Mouse (Mus musculus) cerebellum, postnatal 14 days (tissue): ENCODE results near the gene Timm29.

Experiments
- DNase-seq, 2 experiments: peaks; one replicate each; pipeline ENCODE4 v3.0.0; 2021; ENCODE audit warnings: mixed read lengths in 2 of 2

Gene Timm29

GRCm38 (mm10) chr9:21592703-21593121 lies at the start of gene Timm29, which contains the start of gene Yipf2:
Gene Timm29 (plus strand): TSS chr9:21592722.
Gene Yipf2 (minus strand): TSS chr9:21592828.
- peak; percentile 92 to 97 for DNase-seq

GRCm38 (mm10) chr9:21545351-21545915 lies 47.1 kb upstream of the Timm29 start:
- no peak for DNase-seq

GRCm38 (mm10) chr9:21545916-21546788 lies 46.4 kb upstream of the Timm29 start:
- peak; percentile 99 to 100 for DNase-seq

- no peak for DNase-seq
These were observed 45.8 kb upstream of the Timm29 start, which contains the start of gene Carm1 for GRCm38 (mm10) chr9:21546789-21547074. Gene Carm1 (plus strand): TSS chr9:21546894.

DNA sequence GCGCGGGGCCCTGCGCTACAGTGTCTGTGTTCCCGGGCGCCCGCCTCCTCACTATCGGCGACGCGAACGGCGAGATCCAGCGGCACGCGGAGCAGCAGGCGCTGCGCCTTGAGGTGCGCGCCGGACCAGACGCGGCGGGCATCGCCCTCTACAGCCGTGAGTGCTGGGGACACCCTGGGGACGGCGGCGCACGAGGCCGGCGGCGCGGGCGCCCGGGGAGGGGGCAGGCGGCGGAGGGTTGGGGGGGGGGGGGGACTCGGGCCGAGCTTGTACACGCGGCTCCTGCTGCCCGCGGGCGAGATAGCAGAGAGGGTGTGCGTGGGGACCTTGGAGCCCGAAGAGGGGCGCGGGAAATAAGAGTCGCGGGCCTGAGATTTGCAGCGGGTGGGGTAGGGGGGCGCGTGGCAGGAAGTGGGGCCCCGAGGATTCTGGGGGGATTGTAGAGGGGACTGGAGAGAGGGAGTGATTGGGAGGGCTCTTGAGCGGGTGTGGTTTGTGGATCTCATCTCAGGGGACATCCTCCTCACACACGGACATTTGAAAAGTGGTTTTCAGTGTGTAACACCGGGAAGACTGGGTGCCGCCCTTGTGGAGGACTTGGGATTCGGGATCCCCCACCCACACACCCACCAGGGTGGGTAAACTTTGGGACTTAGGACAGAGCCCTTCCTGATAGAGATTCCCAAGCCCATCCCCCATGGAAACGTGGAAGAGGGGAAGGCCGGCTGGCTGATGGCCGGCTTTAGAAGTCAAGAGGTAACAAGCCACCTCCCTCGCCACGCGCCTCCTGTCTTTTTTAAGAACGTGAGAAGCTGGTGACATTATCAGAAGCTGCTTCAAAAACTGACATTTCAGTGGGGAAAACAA lies 45.2 kb upstream of the Timm29 start:
- DNase-seq: peak; percentile 53 to 62

DNA sequence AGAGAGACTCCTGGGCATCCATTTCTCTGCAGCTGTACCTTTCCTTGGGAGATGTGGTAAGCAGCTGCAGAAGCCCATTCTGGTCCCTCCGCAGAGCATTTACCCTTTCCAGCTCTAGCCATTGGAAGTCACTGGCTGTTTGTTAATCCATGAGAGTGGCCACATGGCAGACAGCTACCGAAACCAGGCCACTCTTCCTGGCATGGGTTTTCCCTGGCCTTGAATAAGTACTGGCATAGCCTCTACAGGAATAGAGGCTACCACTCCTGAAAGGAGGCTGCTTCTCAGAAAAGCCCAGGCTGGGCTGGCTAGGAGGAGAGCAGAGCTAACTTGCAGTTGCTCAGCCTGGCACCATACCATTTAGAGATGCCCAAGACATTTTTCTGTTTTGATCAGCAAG lies 41.5 kb upstream of the Timm29 start:
- DNase-seq: no peak

- no peak for DNase-seq
These were observed 38.8 kb upstream of the Timm29 start for GRCm38 (mm10) chr9:21553607-21554273.

DNA sequence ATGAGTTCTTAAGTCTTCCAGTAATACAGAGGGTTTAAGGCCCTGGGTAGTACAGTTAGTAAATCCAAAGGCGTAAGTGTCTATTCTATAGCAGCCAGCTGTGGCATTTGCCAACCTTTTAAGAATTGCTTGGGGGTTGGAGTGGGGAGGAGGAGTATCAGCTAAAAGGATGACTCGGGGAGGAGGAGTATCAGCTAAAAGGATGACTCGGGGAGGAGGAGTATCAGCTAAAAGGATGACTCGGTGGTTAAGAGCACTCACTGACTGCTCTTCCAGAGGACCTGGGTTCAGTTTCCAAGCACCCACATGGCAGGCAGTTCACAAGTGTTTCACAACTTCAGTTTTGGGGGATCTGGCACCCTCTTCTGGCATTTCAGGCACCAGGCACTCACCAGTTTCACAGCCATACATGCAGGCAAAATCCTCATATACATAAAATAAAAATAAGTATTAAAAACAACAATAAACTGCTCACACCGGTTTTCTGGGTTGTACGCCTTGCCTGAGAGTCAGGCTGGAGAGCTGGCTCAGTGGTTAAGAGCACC lies 37.3 kb upstream of the Timm29 start:
- no peak for DNase-seq

- no peak for DNase-seq
These were observed 35.5 kb upstream of the Timm29 start for GRCm38 (mm10) chr9:21556996-21557395.

DNA sequence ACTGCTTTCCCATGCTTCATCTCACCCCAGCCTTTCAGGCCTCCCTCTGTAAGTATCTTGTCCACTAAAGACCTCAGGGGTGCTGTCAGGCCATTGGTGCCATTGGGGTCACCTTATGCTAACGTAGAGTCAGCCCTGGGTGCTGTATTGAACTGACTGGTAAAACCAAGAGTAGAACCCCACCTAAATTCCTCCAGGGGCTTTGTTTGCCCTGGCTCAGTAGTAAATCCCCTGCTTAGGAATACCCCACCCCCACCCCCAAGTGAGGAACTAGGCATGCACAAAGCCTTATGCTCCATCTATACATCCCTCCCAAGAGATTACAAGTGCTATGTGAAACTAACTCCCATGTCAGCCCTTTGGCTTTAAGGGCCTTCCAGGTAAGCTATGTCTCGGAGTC lies 35.0 kb upstream of the Timm29 start:
- no peak for DNase-seq

- DNase-seq: no peak
These were observed 34.2 kb upstream of the Timm29 start for GRCm38 (mm10) chr9:21558366-21558765.

DNA sequence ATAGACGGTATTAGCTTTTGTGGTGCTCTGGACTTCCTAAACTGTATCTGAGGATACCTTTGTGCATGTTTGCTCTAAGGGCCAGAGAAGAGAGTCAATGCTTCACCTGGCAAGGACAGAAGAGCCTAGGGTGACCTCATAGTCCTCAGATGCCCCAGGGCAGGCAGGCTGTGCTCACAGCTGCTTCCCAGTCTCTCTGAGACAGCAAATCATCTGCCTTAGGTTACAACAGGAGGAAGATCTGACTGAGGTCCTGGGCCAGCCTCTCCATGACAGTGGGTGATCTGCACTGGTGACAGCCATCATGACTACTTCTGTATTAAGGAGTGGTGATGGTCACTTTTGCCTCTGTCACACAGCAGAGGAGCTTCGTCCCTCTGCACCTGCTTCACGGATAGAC lies 33.4 kb upstream of the Timm29 start:
- no peak for DNase-seq

GRCm38 (mm10) chr9:21564420-21564819 lies 28.1 kb upstream of the Timm29 start:
- no peak for DNase-seq

- no peak for DNase-seq
These were observed 27.4 kb upstream of the Timm29 start for GRCm38 (mm10) chr9:21565004-21565586.

- no peak for DNase-seq
These were observed 26.0 kb upstream of the Timm29 start for GRCm38 (mm10) chr9:21566538-21566937.

- DNase-seq: no peak
These were observed 25.5 kb upstream of the Timm29 start for GRCm38 (mm10) chr9:21567051-21567450.

DNA sequence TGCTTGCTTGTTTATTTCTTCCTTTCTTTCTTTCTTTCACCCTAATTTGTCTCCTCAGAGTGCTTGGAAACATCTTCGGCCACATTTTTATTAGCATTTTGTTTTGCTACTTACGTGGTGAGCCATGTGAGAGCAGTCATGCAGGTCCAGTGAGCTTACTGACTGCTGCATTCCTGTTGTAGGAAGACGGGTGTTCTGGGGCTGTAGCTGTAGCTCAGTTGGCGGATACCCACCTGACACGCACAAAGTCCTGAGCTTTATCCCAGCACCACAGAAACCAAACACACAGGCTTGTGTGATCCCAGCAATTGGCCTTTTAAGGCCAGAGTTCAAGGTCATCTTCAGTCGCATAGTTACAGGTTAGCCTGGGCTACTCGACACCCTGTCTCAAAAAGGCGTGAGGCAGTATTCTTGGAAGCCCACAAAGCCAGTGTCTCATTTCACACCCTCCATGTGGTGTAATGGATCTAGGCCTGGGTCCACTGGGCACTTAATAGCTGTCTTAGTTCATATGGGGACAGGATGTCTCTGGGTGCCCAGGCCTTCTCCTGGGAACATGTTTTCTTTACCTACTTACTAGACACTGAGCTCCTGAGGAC lies 23.8 kb upstream of the Timm29 start:
- no peak for DNase-seq

DNA sequence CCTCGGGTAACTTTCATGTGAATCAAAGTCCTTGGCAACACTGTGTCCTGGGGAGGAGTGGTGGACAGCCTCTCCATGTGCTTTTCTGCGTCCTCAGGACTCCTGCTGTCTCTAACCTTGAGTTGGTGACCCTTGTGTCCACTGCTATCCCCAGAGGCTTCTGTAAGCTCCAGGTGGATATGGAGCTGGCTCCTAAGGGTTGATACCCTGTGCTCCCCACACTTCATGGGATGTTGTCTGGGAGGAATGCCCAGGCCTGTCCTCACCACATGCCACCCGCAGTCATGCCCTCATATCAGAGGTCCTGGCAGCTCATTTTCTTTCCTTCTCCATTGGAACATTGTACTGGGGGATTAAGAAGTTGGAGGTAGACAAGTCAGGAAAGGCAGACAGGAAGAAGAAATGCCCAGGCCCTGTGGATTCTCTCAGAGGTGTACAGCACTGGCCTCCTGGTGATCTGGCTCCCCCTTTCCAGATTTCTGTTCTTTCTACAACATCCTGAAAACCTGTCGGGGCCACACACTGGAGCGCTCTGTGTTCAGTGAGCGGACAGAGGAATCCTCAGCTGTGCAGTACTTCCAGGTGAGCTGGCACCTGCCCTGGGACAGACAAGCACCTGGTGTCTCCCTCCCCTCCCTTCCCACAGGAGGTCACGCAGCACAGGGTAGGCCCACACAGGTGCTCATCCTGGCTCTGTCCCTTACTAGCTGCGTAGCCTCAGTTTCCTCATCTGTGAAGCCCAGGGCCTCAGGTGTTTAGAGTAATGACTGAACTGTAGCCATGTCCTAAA lies 18.3 kb upstream of the Timm29 start:
- no peak for DNase-seq

GRCm38 (mm10) chr9:21575253-21575652 lies 17.3 kb upstream of the Timm29 start:
- DNase-seq: no peak

DNA sequence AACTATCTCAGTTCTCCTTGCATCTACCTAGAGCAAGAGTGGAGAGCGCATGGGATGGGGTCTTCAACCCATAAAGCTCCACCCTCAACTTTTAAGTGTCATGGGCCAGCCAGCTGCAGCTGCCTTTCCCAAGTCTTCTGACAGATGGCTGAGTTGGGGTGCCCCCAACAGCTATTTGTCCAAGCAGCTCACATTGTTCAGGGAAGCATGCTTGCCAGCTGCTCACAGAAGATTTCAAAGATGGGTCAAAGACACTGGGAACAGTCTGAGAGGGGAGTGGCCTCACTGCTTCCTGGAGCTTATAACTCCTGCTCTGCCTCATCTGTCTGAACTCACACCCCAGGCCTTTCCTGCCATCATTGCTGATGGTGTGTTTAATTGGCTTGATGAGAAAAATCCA lies 16.2 kb upstream of the Timm29 start:
- no peak for DNase-seq

DNA sequence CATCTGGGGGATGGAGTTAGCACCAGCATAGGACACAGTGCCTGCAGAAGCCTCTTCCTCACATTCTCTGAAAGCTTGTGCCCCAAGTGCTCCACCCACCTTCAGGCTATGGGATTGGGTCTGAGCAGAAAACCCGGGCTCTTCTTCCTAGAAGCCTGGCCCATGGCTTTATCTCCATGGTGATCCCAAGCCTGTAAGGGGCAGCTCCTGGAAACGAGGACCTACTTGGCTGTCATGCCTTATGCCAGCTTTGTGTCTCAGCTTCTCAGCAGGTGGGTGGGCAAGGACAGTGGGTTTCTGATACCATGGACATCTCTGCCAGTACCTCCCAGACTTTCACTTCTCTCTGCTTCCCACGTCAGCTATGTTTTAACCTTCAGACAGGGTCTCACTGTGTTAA lies 14.3 kb upstream of the Timm29 start:
- peak; percentile 59 to 62 for DNase-seq
